Mouse (Mus musculus) embryonic facial prominence, embryonic 13.5 days (tissue): Measurements from ENCODE around the gene Sorcs1. TPM values are rescaled to one million over a fixed set of nuclear protein-coding genes. Genes with fewer than 3 reads are reported as not detected.

Experiments
- ATAC-seq: fragments of 200-750 bp; cut with Nextera tagmentation; 2 replicates; pipeline ENCODE4 v1.8.0; 2017; ENCODE audit warnings: low read depth; ENCODE audit not compliant: insufficient number of reproducible peaks, insufficient read depth, low FRiP score, low TSS enrichment
- H3K27ac ChIP-seq: fragments of 300-500 bp; sonication (generic); 2 replicates; pipeline ENCODE4 v1.5.1; 2015; ENCODE audit warnings: moderate library complexity, mild to moderate bottlenecking, inconsistent platforms
- H3K27me3 ChIP-seq: fragments of 300-500 bp; sonication (generic); 2 replicates; pipeline ENCODE4 v1.6.1; 2015; ENCODE audit warnings: mild to moderate bottlenecking, inconsistent platforms
- H3K36me3 ChIP-seq: fragments of 300-500 bp; sonication (generic); 2 replicates; pipeline ENCODE4 v1.6.1; 2015; ENCODE audit warnings: mild to moderate bottlenecking, inconsistent platforms
- H3K4me1 ChIP-seq: fragments of 300-500 bp; sonication (generic); 2 replicates; pipeline ENCODE4 v1.6.1; 2015; ENCODE audit warnings: inconsistent platforms
- H3K4me2 ChIP-seq: fragments of 300-500 bp; sonication (generic); 2 replicates; pipeline ENCODE4 v1.6.1; 2015; ENCODE audit warnings: moderate library complexity, mild to moderate bottlenecking, inconsistent platforms
- H3K4me3 ChIP-seq: fragments of 300-500 bp; sonication (generic); 2 replicates; pipeline ENCODE4 v1.5.1; 2015; ENCODE audit warnings: mild to moderate bottlenecking, inconsistent platforms
- H3K9ac ChIP-seq: fragments of 300-500 bp; sonication (generic); 2 replicates; pipeline ENCODE4 v1.6.1; 2015; ENCODE audit warnings: mild to moderate bottlenecking, inconsistent platforms
- H3K9me3 ChIP-seq: fragments of 300-500 bp; sonication (generic); 2 replicates; pipeline ENCODE4 v1.6.1; 2016; ENCODE audit warnings: inconsistent platforms
- WGBS: fragments of 180-500 bp; shearing (Covaris S2); methylation state at CpG from one replicate; pipeline ENCODE4 v1.1.7; 2015; ENCODE audit warnings: mixed read lengths; 5-methylcytosine and 5-hydroxymethylcytosine counted together
- polyA plus RNA-seq: library from polyadenylated mRNA; unstranded; fragments of >200 nt; fragmentation: Nextera tagmentation; extraction: Ambion mirVana; gene quantifications from 2 replicates; pipeline ENCODE4 v1.2.1, GENCODE M21; 2015

The Sorcs1 gene
- polyA plus RNA-seq, 1 experiment from 2014 or later, result 2.2 TPM

DNA sequence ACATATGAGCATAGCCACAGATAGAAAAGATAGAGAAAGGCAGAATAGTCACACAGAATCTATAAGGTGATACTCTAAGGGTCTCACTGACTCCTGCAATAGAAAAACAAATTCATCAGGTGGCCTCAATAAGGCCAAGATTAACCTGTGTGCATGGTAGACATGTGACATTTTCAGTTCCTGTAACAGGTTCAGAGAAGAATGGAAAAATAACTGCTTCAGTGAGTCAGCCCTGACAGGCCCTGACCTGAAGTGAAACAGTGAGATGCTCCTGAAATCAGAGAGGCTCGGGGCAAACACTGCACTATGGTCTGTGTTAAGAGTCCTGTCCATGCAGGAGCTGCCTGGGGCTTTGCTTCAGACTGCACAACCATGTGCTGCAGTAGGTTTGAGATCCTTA lies 481.9 kb downstream of the Sorcs1 start:
- no peak overlapping the region for H3K9ac ChIP-seq
- no peak overlapping the region for H3K4me3 ChIP-seq
- no peak for ATAC-seq
- H3K9me3 ChIP-seq, result no peaks in the 10 kb centered on the region
- H3K4me1 ChIP-seq, result no peaks in the 10 kb centered on the region
- H3K27ac ChIP-seq, result no peak overlapping the region
- no peak overlapping the region for H3K4me2 ChIP-seq
- H3K36me3 ChIP-seq, result no peaks in the 10 kb centered on the region
- 49% methylated on average over 1 of the region's 1 CpGs for WGBS
- H3K27me3 ChIP-seq, result no peaks in the 10 kb centered on the region

- WGBS, result 76% methylated on average over 10 of the region's 10 CpGs
- Histone ChIP-seq H3K9me3 (no peaks in the 10 kb centered on the region), H3K27me3 (peaks cover 8% of the 10 kb centered on the region; the same call in 1 of the 2 replicates), H3K4me2 (no peak overlapping the region), H3K36me3 (no peaks in the 10 kb centered on the region), H3K27ac (no peak overlapping the region), H3K9ac (no peak overlapping the region), H3K4me1 (no peaks in the 10 kb centered on the region), H3K4me3 (no peak overlapping the region)
- ATAC-seq, result no peak
Observed at GRCm38 (mm10) chr19:50185769-50186715, 492.4 kb downstream of the Sorcs1 start.

- peaks cover 8% of the 10 kb centered on the region; the same call in 1 of the 2 replicates for H3K27me3 ChIP-seq
- H3K4me1 ChIP-seq, result no peaks in the 10 kb centered on the region
- H3K9me3 ChIP-seq, result no peaks in the 10 kb centered on the region
- ATAC-seq, result no peak
- H3K9ac ChIP-seq, result no peak overlapping the region
- 57% methylated on average over 21 of the region's 21 CpGs for WGBS
- H3K27ac ChIP-seq, result no peak overlapping the region
- no peak overlapping the region for H3K4me3 ChIP-seq
- no peak overlapping the region for H3K4me2 ChIP-seq
- H3K36me3 ChIP-seq, result no peaks in the 10 kb centered on the region
Observed at GRCm38 (mm10) chr19:50184901-50185623, 493.4 kb downstream of the Sorcs1 start.

DNA sequence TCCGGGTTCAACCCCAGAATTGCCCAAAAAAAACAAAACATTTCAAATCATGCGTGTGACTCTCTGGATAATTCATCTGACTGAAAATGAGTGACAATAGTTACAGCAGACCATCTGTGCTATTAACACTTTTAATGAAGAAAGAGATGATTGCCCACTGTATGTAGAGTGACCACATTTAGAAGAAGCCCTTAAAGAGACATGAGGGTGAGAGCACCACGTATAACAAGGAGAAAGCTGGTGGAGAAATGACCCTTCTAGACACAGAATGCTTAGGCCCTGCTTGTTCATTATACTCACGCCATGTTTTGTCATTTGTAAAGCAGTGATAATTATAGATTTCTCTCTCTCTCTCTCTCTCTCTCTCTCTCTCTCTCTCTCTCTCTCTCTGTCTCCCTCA lies 499.6 kb downstream of the Sorcs1 start:
- ATAC-seq, result no peak

GRCm38 (mm10) chr19:50178151-50178550 lies 500.3 kb downstream of the Sorcs1 start:
- Histone ChIP-seq H3K27ac (no peak overlapping the region), H3K4me1 (no peaks in the 10 kb centered on the region), H3K4me2 (no peak overlapping the region), H3K9me3 (no peaks in the 10 kb centered on the region), H3K9ac (no peak overlapping the region), H3K4me3 (no peak overlapping the region), H3K36me3 (no peaks in the 10 kb centered on the region), H3K27me3 (no peaks in the 10 kb centered on the region)
- ATAC-seq, result no peak
- WGBS, result 88% methylated on average over 4 of the region's 4 CpGs

More for the DNA sequence above, 499.6 kb downstream of the Sorcs1 start:
- no peak overlapping the region for H3K9ac ChIP-seq
- no peaks in the 10 kb centered on the region for H3K4me1 ChIP-seq
- H3K4me2 ChIP-seq, result no peak overlapping the region
- 82% methylated on average over 4 of the region's 4 CpGs for WGBS
- no peaks in the 10 kb centered on the region for H3K36me3 ChIP-seq
- peaks cover 2% of the 10 kb centered on the region; the same call in 1 of the 2 replicates for H3K27me3 ChIP-seq
- no peak overlapping the region for H3K27ac ChIP-seq
- H3K9me3 ChIP-seq, result no peaks in the 10 kb centered on the region
- no peak overlapping the region for H3K4me3 ChIP-seq

GRCm38 (mm10) chr19:50171849-50172248 lies 506.6 kb downstream of the Sorcs1 start:
- Histone ChIP-seq H3K9me3 (no peaks in the 10 kb centered on the region), H3K4me2 (no peak overlapping the region), H3K9ac (no peak overlapping the region), H3K27ac (no peak overlapping the region), H3K36me3 (no peaks in the 10 kb centered on the region), H3K4me1 (no peaks in the 10 kb centered on the region), H3K4me3 (no peak overlapping the region), H3K27me3 (no peaks in the 10 kb centered on the region)
- no peak for ATAC-seq
- 66% methylated on average over 4 of the region's 4 CpGs for WGBS

DNA sequence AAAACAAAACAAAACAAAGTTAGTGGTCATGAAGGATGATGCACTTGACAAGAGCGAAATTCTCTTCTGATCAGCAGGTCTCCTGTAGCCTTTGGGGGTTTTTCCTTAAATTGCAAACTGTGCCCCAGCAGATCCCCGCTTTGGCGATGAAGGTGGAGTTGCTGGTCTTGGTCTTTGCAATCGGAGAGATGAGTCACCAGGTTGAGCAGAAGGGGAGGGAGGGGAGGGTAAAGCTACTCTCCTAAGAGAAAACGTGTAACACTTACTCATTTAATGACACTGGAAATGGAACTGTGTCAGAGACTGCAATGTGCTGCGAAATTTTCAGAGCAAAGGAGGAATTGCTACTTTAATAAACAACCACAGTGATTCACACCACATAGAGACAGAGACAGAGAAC lies 527.3 kb downstream of the Sorcs1 start:
- H3K27me3 ChIP-seq, result no peaks in the 10 kb centered on the region
- H3K4me2 ChIP-seq, result no peak overlapping the region
- no peak overlapping the region for H3K9ac ChIP-seq
- WGBS, result 63% methylated on average over 6 of the region's 6 CpGs
- H3K4me1 ChIP-seq, result peaks cover 8% of the 10 kb centered on the region
- H3K36me3 ChIP-seq, result no peaks in the 10 kb centered on the region
- no peak for ATAC-seq
- no peaks in the 10 kb centered on the region for H3K9me3 ChIP-seq
- H3K27ac ChIP-seq, result no peak overlapping the region
- no peak overlapping the region for H3K4me3 ChIP-seq

GRCm38 (mm10) chr19:50145919-50146318 lies 532.5 kb downstream of the Sorcs1 start:
- 21% methylated on average over 3 of the region's 3 CpGs for WGBS
- Histone ChIP-seq H3K27ac (no peak overlapping the region), H3K27me3 (no peaks in the 10 kb centered on the region), H3K9me3 (no peaks in the 10 kb centered on the region), H3K36me3 (no peaks in the 10 kb centered on the region), H3K4me2 (no peak overlapping the region), H3K9ac (no peak overlapping the region), H3K4me1 (peaks cover 8% of the 10 kb centered on the region), H3K4me3 (no peak overlapping the region)
- no peak for ATAC-seq

- Histone ChIP-seq H3K27me3 (no peaks in the 10 kb centered on the region), H3K4me3 (no peak overlapping the region), H3K9me3 (no peaks in the 10 kb centered on the region), H3K9ac (no peak overlapping the region), H3K36me3 (no peaks in the 10 kb centered on the region), H3K27ac (no peak overlapping the region), H3K4me1 (peaks cover 5% of the 10 kb centered on the region), H3K4me2 (no peak overlapping the region)
- 64% methylated on average over 8 of the region's 8 CpGs for WGBS
- no peak for ATAC-seq
Observed at GRCm38 (mm10) chr19:50141853-50142252, 536.6 kb downstream of the Sorcs1 start.

DNA sequence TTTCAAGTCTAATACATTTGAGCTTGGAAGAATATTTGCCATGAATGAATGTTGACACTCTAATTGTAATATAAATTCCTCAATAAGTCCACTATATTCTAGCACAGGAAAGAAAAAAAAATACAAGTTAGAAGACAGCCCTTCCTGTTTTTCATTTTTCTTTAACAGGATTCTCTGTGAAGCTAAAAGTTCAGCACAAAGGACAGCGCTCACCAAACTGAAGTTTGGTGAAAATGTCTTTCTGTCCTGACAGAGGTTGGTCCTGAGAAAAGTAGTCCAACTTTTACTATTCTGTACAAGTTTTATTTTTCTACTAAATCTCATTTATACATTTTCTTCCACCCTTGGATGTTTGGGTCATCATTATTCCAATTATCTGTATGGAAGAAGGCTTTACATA lies 543.8 kb downstream of the Sorcs1 start:
- Histone ChIP-seq H3K4me2 (no peak overlapping the region), H3K27me3 (no peaks in the 10 kb centered on the region), H3K9ac (no peak overlapping the region), H3K27ac (no peak overlapping the region), H3K4me1 (no peaks in the 10 kb centered on the region), H3K9me3 (no peaks in the 10 kb centered on the region), H3K36me3 (no peaks in the 10 kb centered on the region), H3K4me3 (no peak overlapping the region)
- WGBS, result 87% methylated on average over 1 of the region's 1 CpGs
- no peak for ATAC-seq

DNA sequence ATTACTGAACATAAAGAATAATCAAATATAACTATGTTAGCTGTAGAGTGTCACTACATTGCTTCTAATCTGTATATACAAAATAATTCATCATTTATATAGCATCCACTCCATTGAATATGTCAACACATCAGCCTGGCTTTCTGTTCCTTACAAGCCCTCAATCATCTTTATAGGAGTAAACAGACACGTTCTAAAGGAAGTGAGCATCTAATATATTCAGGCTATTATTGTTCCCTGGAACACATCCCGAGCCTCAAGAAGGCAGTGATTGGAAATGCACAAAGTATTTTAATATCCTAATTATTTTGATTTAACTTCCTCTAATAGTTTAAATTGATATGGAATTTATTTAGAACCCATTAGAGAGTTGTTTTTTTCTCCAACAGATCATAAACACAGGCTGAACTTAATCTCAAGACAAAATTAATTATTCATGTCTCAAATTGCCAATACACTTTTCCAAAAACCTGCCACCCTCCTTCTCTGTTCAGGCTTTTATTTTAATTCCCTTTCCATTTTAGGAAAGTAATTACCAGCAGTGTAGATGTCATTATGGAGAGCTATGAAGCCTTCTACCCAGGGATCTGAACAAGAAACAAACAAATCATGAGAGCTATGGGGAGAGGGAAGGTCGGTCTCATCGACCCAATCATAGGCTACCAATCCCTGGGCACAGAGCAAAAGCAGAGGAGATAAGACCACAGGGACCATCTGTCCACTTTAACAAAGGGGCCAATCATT lies 572.4 kb downstream of the Sorcs1 start:
- no peaks in the 10 kb centered on the region for H3K27me3 ChIP-seq
- no peak overlapping the region for H3K4me3 ChIP-seq
- H3K4me2 ChIP-seq, result no peak overlapping the region
- H3K9me3 ChIP-seq, result no peaks in the 10 kb centered on the region
- no peaks in the 10 kb centered on the region for H3K4me1 ChIP-seq
- WGBS, result 81% methylated on average over 4 of the region's 4 CpGs
- no peaks in the 10 kb centered on the region for H3K36me3 ChIP-seq
- no peak overlapping the region for H3K27ac ChIP-seq
- no peak for ATAC-seq
- H3K9ac ChIP-seq, result no peak overlapping the region
